Mouse (Mus musculus) olfactory bulb, adult 2 months (tissue): ENCODE data around the gene Gprc5b.

ENCODE experiments used
- CTCF ChIP-seq: fragments of 200-500 bp; IDR thresholded peaks from 2 replicates; pipeline ENCODE4 v1.5.1; 2012; ENCODE audit warnings: low read depth, mild to moderate bottlenecking, low read length, moderate library complexity; ENCODE audit not compliant: insufficient read depth
- POLR2A ChIP-seq: fragments of 200-500 bp; IDR thresholded peaks from 2 replicates; pipeline ENCODE4 v1.6.1; 2012; ENCODE audit warnings: mild to moderate bottlenecking, low read depth, low read length, moderate library complexity; ENCODE audit not compliant: insufficient read depth

GRCm38 (mm10) chr7:118999857-119000256 lies 4.8 kb upstream of the Gprc5b start:
- no peak for TF ChIP-seq CTCF
- TF ChIP-seq POLR2A, result no peak
